ENCODE assay signal across 8 mouse cellular contexts in the genomic region with DNA sequence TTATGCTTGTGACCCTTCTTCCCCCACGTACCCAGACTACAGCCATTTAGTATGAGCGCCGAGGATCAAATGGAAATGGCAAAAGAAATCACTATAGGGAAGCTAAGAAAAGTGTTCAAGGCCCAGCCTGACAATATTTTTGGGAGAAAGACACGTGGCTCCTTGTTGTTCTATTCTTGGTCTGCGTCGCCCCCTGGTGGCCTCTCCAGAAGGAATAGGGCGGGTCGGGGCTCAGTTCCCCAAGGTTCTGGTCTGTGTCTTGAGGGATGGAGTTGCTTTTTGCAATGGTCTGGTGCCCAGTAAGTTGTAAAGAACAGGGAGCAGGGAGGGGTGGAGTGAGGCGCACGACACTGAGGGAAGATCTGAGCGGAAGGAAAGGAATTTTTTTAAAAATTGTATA.
DNase-seq lines count a peak whose midpoint lies in the region; ATAC-seq and TF ChIP-seq lines count a peak whose summit lies in the region.

No protein-coding gene starts in this region.

- DNase-seq in 416B (ENCODE audit: low read depth), result peak; percentile 83
- peak; percentile 80 for DNase-seq in adrenal gland, postnatal 25 days
- DNase-seq in liver, postnatal 0 days, result peak; percentile 82
- peak; percentile 61 for DNase-seq in thymus, adult 2 months

- TF ChIP-seq POLR2A in thymus, adult 2 months (IDR thresholded peaks at IDR 0.05; ENCODE audit: control insufficient read depth, extremely low read depth, insufficient read depth, low read length, poor library complexity), result no peak

- H3K27ac ChIP-seq in embryonic facial prominence, embryonic 15.5 days (replicated peaks), result peak overlapping the region; percentile 95
- peak overlapping the region; percentile 88 for H3K27ac ChIP-seq in heart, embryonic 12.5 days (ENCODE audit: poor library complexity, severe bottlenecking)
- peak overlapping the region; percentile 98 for H3K27ac ChIP-seq in kidney, embryonic 16.5 days (ENCODE audit: low read length)
- no peak overlapping the region for H3K27ac ChIP-seq in liver, postnatal 0 days (ENCODE audit: low read depth)
- no peak overlapping the region for H3K27ac ChIP-seq in neural tube, embryonic 15.5 days (replicated peaks)
- H3K27ac ChIP-seq in thymus, adult 2 months (ENCODE audit: control insufficient read depth, insufficient read depth, low read length), result no peak overlapping the region

- peak overlapping the region; percentile 49; the same call in 1 of the 2 replicates for H3K4me2 ChIP-seq in embryonic facial prominence, embryonic 15.5 days (replicated peaks)
- H3K4me2 ChIP-seq in heart, embryonic 12.5 days, result peak overlapping the region; percentile 89
- peak overlapping the region; percentile 62 for H3K4me2 ChIP-seq in kidney, embryonic 16.5 days (replicated peaks; ENCODE audit: low read depth, low read length)
- H3K4me2 ChIP-seq in liver, postnatal 0 days (ENCODE audit: low read depth, low read length), result peak overlapping the region; percentile 63
- H3K4me2 ChIP-seq in neural tube, embryonic 15.5 days, result peak overlapping the region; percentile 62

- ATAC-seq in embryonic facial prominence, embryonic 15.5 days (ENCODE audit: insufficient number of reproducible peaks, low FRiP score, low TSS enrichment, low read depth), result no peak
- ATAC-seq in heart, embryonic 12.5 days (ENCODE audit: insufficient number of reproducible peaks, low FRiP score), result no peak
- ATAC-seq in kidney, embryonic 16.5 days (ENCODE audit: low FRiP score, low TSS enrichment), result peak; percentile 53; the same call in 1 of the 2 replicates
- no peak for ATAC-seq in liver, postnatal 0 days
- ATAC-seq in neural tube, embryonic 15.5 days (ENCODE audit: low FRiP score), result no peak

- peak; percentile 83 for TF ChIP-seq CTCF in liver, postnatal 0 days (IDR thresholded peaks at IDR 0.05; ENCODE audit: low read depth)
- peak; percentile 70; the same call in 1 of the 2 replicates for TF ChIP-seq CTCF in thymus, adult 2 months (IDR thresholded peaks at IDR 0.05; ENCODE audit: borderline replicate concordance, control insufficient read depth, extremely low read depth, insufficient read depth, low read length, poor library complexity)

- WGBS in embryonic facial prominence, embryonic 15.5 days, result 4% methylated on average over 11 of the region's 11 CpGs
- WGBS in heart, embryonic 12.5 days, result 3% methylated on average over 11 of the region's 11 CpGs
- WGBS in kidney, embryonic 16.5 days, result 2% methylated on average over 11 of the region's 11 CpGs
- 3% methylated on average over 11 of the region's 11 CpGs for WGBS in liver, postnatal 0 days (ENCODE audit: insufficient replicate concordance)
- 2% methylated on average over 11 of the region's 11 CpGs for WGBS in neural tube, embryonic 15.5 days
- whole genome bisulfite sequencing in thymus, adult 2 months, result 5% methylated on average over 11 of the region's 11 CpGs

- peaks cover 46% of the 10 kb centered on the region for H3K4me1 ChIP-seq in embryonic facial prominence, embryonic 15.5 days
- H3K4me1 ChIP-seq in heart, embryonic 12.5 days (replicated peaks), result peaks cover 32% of the 10 kb centered on the region
- peaks cover 39% of the 10 kb centered on the region for H3K4me1 ChIP-seq in kidney, embryonic 16.5 days (ENCODE audit: insufficient read depth, low read length)
- peaks cover 4% of the 10 kb centered on the region; the same call in 1 of the 2 replicates for H3K4me1 ChIP-seq in liver, postnatal 0 days (ENCODE audit: insufficient read depth)
- peaks cover 30% of the 10 kb centered on the region for H3K4me1 ChIP-seq in neural tube, embryonic 15.5 days
- H3K4me1 ChIP-seq in thymus, adult 2 months (replicated peaks; ENCODE audit: control insufficient read depth, insufficient read depth, low read length), result peaks cover 3% of the 10 kb centered on the region; the same call in 1 of the 2 replicates

- H3K9ac ChIP-seq in embryonic facial prominence, embryonic 15.5 days, result no peak overlapping the region
- H3K9ac ChIP-seq in heart, embryonic 12.5 days, result 0 out of 2 replicates have a peak overlapping the region, but pooled peaks have one; percentile 85
- H3K9ac ChIP-seq in kidney, embryonic 16.5 days (replicated peaks; ENCODE audit: low read length), result peak overlapping the region; percentile 22; the same call in 1 of the 2 replicates
- no peak overlapping the region for H3K9ac ChIP-seq in liver, postnatal 0 days (replicated peaks)
- H3K9ac ChIP-seq in neural tube, embryonic 15.5 days (replicated peaks), result no peak overlapping the region

- no peaks in the 10 kb centered on the region for H3K9me3 ChIP-seq in embryonic facial prominence, embryonic 15.5 days (replicated peaks)
- no peaks in the 10 kb centered on the region for H3K9me3 ChIP-seq in heart, embryonic 12.5 days (replicated peaks)
- no peaks in the 10 kb centered on the region for H3K9me3 ChIP-seq in kidney, embryonic 16.5 days (ENCODE audit: low read length)
- H3K9me3 ChIP-seq in liver, postnatal 0 days (ENCODE audit: low read length), result no peaks in the 10 kb centered on the region
- H3K9me3 ChIP-seq in neural tube, embryonic 15.5 days (replicated peaks), result no peaks in the 10 kb centered on the region

- no peaks in the 10 kb centered on the region for H3K36me3 ChIP-seq in embryonic facial prominence, embryonic 15.5 days
- no peaks in the 10 kb centered on the region for H3K36me3 ChIP-seq in heart, embryonic 12.5 days
- H3K36me3 ChIP-seq in kidney, embryonic 16.5 days (ENCODE audit: insufficient read depth, low read length), result no peaks in the 10 kb centered on the region
- no peaks in the 10 kb centered on the region for H3K36me3 ChIP-seq in liver, postnatal 0 days (replicated peaks; ENCODE audit: insufficient read depth, low read length)
- no peaks in the 10 kb centered on the region for H3K36me3 ChIP-seq in neural tube, embryonic 15.5 days
- no peaks in the 10 kb centered on the region for H3K36me3 ChIP-seq in thymus, adult 2 months (ENCODE audit: control insufficient read depth, insufficient read depth, low read length)

- no peak overlapping the region for H3K4me3 ChIP-seq in embryonic facial prominence, embryonic 15.5 days (replicated peaks)
- H3K4me3 ChIP-seq in heart, embryonic 12.5 days, result peak overlapping the region; percentile 55; the same call in 1 of the 2 replicates
- no peak overlapping the region; the same call in 1 of the 2 replicates for H3K4me3 ChIP-seq in kidney, embryonic 16.5 days (ENCODE audit: low read length)
- H3K4me3 ChIP-seq in liver, postnatal 0 days (ENCODE audit: low read depth, low read length), result no peak overlapping the region
- no peak overlapping the region for H3K4me3 ChIP-seq in neural tube, embryonic 15.5 days (replicated peaks)
- H3K4me3 ChIP-seq in thymus, adult 2 months (ENCODE audit: control insufficient read depth, insufficient read depth, low read length), result no peak overlapping the region

- no peak for TF ChIP-seq EP300 in liver, postnatal 0 days (IDR thresholded peaks at IDR 0.05; ENCODE audit: low read depth)

- no peaks in the 10 kb centered on the region for H3K27me3 ChIP-seq in embryonic facial prominence, embryonic 15.5 days
- no peaks in the 10 kb centered on the region for H3K27me3 ChIP-seq in heart, embryonic 12.5 days (replicated peaks)
- H3K27me3 ChIP-seq in kidney, embryonic 16.5 days (ENCODE audit: insufficient read depth, low read length), result no peaks in the 10 kb centered on the region
- H3K27me3 ChIP-seq in liver, postnatal 0 days (ENCODE audit: insufficient read depth, low read length), result peaks cover 33% of the 10 kb centered on the region
- H3K27me3 ChIP-seq in neural tube, embryonic 15.5 days (replicated peaks), result peaks cover 3% of the 10 kb centered on the region; the same call in 1 of the 2 replicates
- H3K27me3 ChIP-seq in thymus, adult 2 months (ENCODE audit: control insufficient read depth, insufficient read depth, low read length), result peaks cover 23% of the 10 kb centered on the region

Comparison
In these comparisons a context has a peak if more than half of its experiments do, and no peak if none do; other contexts are left out.
1. H3K27ac ChIP-seq: peak in embryonic facial prominence, embryonic 15.5 days (single experiment), heart, embryonic 12.5 days (single experiment) and kidney, embryonic 16.5 days (single experiment); none in liver, postnatal 0 days (single experiment), neural tube, embryonic 15.5 days (single experiment) and thymus, adult 2 months (single experiment).
2. H3K9ac ChIP-seq: peak in heart, embryonic 12.5 days (single experiment) and kidney, embryonic 16.5 days (single experiment); none in embryonic facial prominence, embryonic 15.5 days (single experiment), liver, postnatal 0 days (single experiment) and neural tube, embryonic 15.5 days (single experiment).
3. Peak in every context shown above with its lines, with median percentiles within 50 percentile points of each other: DNase-seq and H3K4me2 ChIP-seq.